In genomic region chr4:62281319-62281718, GRCm38 (mm10) we compare ENCODE assay signal across 7 mouse cellular contexts.
"Had no signal": no experiment of that assay in that cellular context is flagged by ENCODE, and none has a peak within 500 bp of the region (broad histone marks: within the 10 kb centered on the region; RNA-seq: fewer than 3 reads in every experiment).

No protein-coding gene starts in this region.

- DNase-seq: kidney, adult 9 months; left cerebral cortex, postnatal 4 days; lung, adult 2 months; lung, postnatal 36 days; right cerebral cortex, postnatal 4 days; spleen, adult 18-20 months; thymus, postnatal 14 days had no signal
